Comparison of ENCODE assay signal across 9 mouse cellular contexts in the genomic region with DNA sequence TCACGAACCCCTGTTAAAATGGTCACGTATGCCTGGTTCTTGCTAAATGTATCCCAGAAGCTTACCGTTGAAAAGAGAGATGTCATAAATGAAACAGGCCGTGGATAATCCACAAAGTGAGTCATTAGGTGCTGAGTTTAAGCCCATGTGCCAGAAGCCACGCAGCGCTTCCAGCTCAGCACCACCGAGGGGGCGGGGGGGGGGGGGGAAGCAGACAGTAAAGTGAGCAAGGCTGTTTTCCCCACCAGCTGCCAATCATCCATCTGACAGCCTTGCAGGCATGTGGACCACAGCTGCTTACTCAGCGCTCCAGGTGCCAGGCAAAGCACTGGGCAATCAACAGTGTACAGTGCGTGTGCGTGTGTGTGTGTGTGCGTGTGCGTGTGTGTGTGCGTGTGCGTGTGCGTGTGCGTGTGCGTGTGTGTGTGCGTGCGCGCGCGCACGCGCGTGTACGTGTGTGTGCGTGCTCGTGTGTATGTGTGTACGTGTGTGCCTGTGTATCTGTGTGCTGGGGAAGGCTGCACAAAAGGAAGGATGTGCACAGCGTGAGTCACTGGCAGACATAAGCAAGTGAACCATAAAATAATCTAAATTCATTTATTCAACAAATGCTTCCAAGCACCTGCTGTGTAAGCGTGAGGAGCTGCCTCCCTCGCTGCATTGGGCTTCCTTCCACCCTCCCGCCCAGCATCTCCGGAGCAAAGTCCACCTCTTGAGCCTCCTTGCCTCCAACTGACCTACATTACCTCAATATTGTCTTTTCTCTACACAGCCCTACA. TPM values are rescaled to one million over a fixed set of nuclear protein-coding genes. Genes with fewer than 3 reads are reported as not detected.
A peak's percentile ranks its signal among the peaks of the same experiment; 100 is the strongest.
DNase-seq lines count a peak whose midpoint lies in the region; ATAC-seq lines count a peak whose summit lies in the region.
"Had no signal": no experiment of that assay in that cellular context is flagged by ENCODE, and none has a peak within 500 bp of the region (broad histone marks: within the 10 kb centered on the region; RNA-seq: fewer than 3 reads in every experiment).

No protein-coding gene starts in this region.

- H3K9ac ChIP-seq in heart, embryonic 13.5 days, result no peak overlapping the region
- H3K9ac ChIP-seq in embryonic facial prominence, embryonic 14.5 days (ENCODE audit: low read depth, low read length), result no peak overlapping the region
- no peak overlapping the region for H3K9ac ChIP-seq in kidney, embryonic 16.5 days (replicated peaks; ENCODE audit: low read length)
- H3K9ac ChIP-seq: liver, embryonic 14.5 days had no signal

- H3K4me1 ChIP-seq in heart, embryonic 13.5 days, result peaks cover 22% of the 10 kb centered on the region
- H3K4me1 ChIP-seq in embryonic facial prominence, embryonic 14.5 days (ENCODE audit: control insufficient read depth, insufficient read depth, low read length), result peaks cover 6% of the 10 kb centered on the region; the same call in 1 of the 2 replicates
- H3K4me1 ChIP-seq in kidney, embryonic 16.5 days (ENCODE audit: insufficient read depth, low read length), result peaks cover 6% of the 10 kb centered on the region; the same call in 1 of the 2 replicates

- H3K27ac ChIP-seq in heart, embryonic 13.5 days (replicated peaks), result no peak overlapping the region
- H3K27ac ChIP-seq in embryonic facial prominence, embryonic 14.5 days (replicated peaks; ENCODE audit: low read depth, low read length), result no peak overlapping the region
- no peak overlapping the region for H3K27ac ChIP-seq in kidney, embryonic 16.5 days (ENCODE audit: low read length)
- H3K27ac ChIP-seq: liver, embryonic 14.5 days had no signal

- WGBS in heart, embryonic 13.5 days, result 55% methylated on average over 34 of the region's 35 CpGs
- 56% methylated on average over 34 of the region's 35 CpGs for WGBS in embryonic facial prominence, embryonic 14.5 days
- 63% methylated on average over 34 of the region's 35 CpGs for WGBS in kidney, embryonic 16.5 days

- no peak for DNase-seq in heart, adult 9 months (ENCODE audit: low spot score in 2 of 2)
- DNase-seq in 3T3-L1 (ENCODE audit: low read depth, low spot score), result peak; percentile 8
- peak; percentile 58 for DNase-seq in embryonic facial prominence, embryonic 14.5 days (ENCODE audit: low spot score)
- no peak for DNase-seq in adrenal gland, adult (ENCODE audit: inconsistent age in 2 of 2, low spot score in 1 of 2)
- DNase-seq in gastrocnemius, adult 18-20 months (ENCODE audit: low spot score), result no peak

- no peaks in the 10 kb centered on the region for H3K36me3 ChIP-seq in heart, embryonic 13.5 days
- no peaks in the 10 kb centered on the region for H3K36me3 ChIP-seq in embryonic facial prominence, embryonic 14.5 days (ENCODE audit: control insufficient read depth, insufficient read depth, low read length)
- H3K36me3 ChIP-seq in kidney, embryonic 16.5 days (ENCODE audit: insufficient read depth, low read length), result no peaks in the 10 kb centered on the region

- no peaks in the 10 kb centered on the region for H3K9me3 ChIP-seq in heart, embryonic 13.5 days
- H3K9me3 ChIP-seq in embryonic facial prominence, embryonic 14.5 days (ENCODE audit: control insufficient read depth, low read length), result no peaks in the 10 kb centered on the region
- no peaks in the 10 kb centered on the region for H3K9me3 ChIP-seq in kidney, embryonic 16.5 days (ENCODE audit: low read length)

- H3K27me3 ChIP-seq in heart, embryonic 13.5 days (replicated peaks), result peaks cover 59% of the 10 kb centered on the region
- peaks cover 9% of the 10 kb centered on the region for H3K27me3 ChIP-seq in embryonic facial prominence, embryonic 14.5 days (replicated peaks; ENCODE audit: control insufficient read depth, insufficient read depth, low read length)
- H3K27me3 ChIP-seq in kidney, embryonic 16.5 days (ENCODE audit: insufficient read depth, low read length), result peaks cover 41% of the 10 kb centered on the region

- peak overlapping the region; percentile 57 for H3K4me2 ChIP-seq in heart, embryonic 13.5 days
- peak overlapping the region; percentile 42 for H3K4me2 ChIP-seq in embryonic facial prominence, embryonic 14.5 days (ENCODE audit: low read depth, low read length)
- peak overlapping the region; percentile 15; the same call in 1 of the 2 replicates for H3K4me2 ChIP-seq in kidney, embryonic 16.5 days (replicated peaks; ENCODE audit: low read depth, low read length)

- no peak overlapping the region for H3K4me3 ChIP-seq in heart, embryonic 13.5 days
- no peak overlapping the region for H3K4me3 ChIP-seq in embryonic facial prominence, embryonic 14.5 days (ENCODE audit: low read depth, low read length)
- H3K4me3 ChIP-seq in kidney, embryonic 16.5 days (ENCODE audit: low read length), result no peak overlapping the region

- no peak for ATAC-seq in heart, embryonic 13.5 days (ENCODE audit: extremely low read depth, insufficient number of reproducible peaks, low FRiP score, low TSS enrichment)
- peak; percentile 61; the same call in 1 of the 2 replicates for ATAC-seq in embryonic facial prominence, embryonic 14.5 days (ENCODE audit: low read depth)
- ATAC-seq in kidney, embryonic 16.5 days (ENCODE audit: low FRiP score, low TSS enrichment), result no peak
- ATAC-seq in erythroblast, adult 5-6 weeks (replicated peaks; ENCODE audit: low FRiP score, poor library complexity, severe bottlenecking), result no peak

RNA-seq across cellular contexts. Expression of gene Rpl38, which starts 31.4 kb away (rescaled TPM):
- 754 and 817 TPM in 2 replicates for polyA plus RNA-seq in heart, embryonic 13.5 days (2015; fragmentation: Nextera tagmentation; extraction: Ambion mirVana)
- 1,079 and 1,191 TPM in 2 replicates for polyA plus RNA-seq in embryonic facial prominence, embryonic 14.5 days (2014; fragmentation: Nextera tagmentation; extraction: Ambion mirVana)
- 802 and 841 TPM in 2 replicates for polyA plus RNA-seq in kidney, embryonic 16.5 days (2015; fragmentation: Nextera tagmentation; extraction: Ambion mirVana)
- total RNA-seq in erythroblast, adult 5-6 weeks (2015; ENCODE audit: low replicate concordance), result 178 and 282 TPM in 2 replicates
- total RNA-seq in erythroblast, adult 5-6 weeks (2017; ENCODE audit: low replicate concordance), result 361 and 369 TPM in 2 replicates
- total RNA-seq in gastrocnemius, adult 18-20 months (2021), result 100 to 1,000 TPM; 619 to 713 TPM

RNA-seq across cellular contexts. Expression of gene Ttyh2, which starts 38.3 kb away (rescaled TPM):
- polyA plus RNA-seq in heart, embryonic 13.5 days (2015; fragmentation: Nextera tagmentation; extraction: Ambion mirVana), result 7.5 and 7.7 TPM in 2 replicates
- polyA plus RNA-seq in embryonic facial prominence, embryonic 14.5 days (2014; fragmentation: Nextera tagmentation; extraction: Ambion mirVana), result 37.7 and 41.1 TPM in 2 replicates
- 20.4 and 21.5 TPM in 2 replicates for polyA plus RNA-seq in kidney, embryonic 16.5 days (2015; fragmentation: Nextera tagmentation; extraction: Ambion mirVana)
- total RNA-seq in erythroblast, adult 5-6 weeks (2015; ENCODE audit: low replicate concordance), result 0.58 and 0.63 TPM in 2 replicates
- total RNA-seq in erythroblast, adult 5-6 weeks (2017; ENCODE audit: low replicate concordance), result 0.77 and 1.8 TPM in 2 replicates
- 10 to 100 TPM; 15.6 to 16.7 TPM for total RNA-seq in gastrocnemius, adult 18-20 months (2021)

Comparison
In these comparisons a context has a peak if more than half of its experiments do, and no peak if none do; other contexts are left out.
1. DNase-seq: peak in 3T3-L1 (single experiment) and embryonic facial prominence, embryonic 14.5 days (single experiment); none in heart, adult 9 months (0 of 2), adrenal gland, adult (0 of 2) and gastrocnemius, adult 18-20 months (single experiment).
2. Peak in every context shown above with its lines, with median percentiles within 50 percentile points of each other: H3K4me2 ChIP-seq.